Mouse (Mus musculus) cerebellum, adult 2 months (tissue): ENCODE measurements around the gene Atcay.

Experiments
- CTCF ChIP-seq: fragments of 200-500 bp; IDR thresholded peaks from 2 replicates; pipeline ENCODE4 v1.5.1; 2011; ENCODE audit warnings: low read depth, mild to moderate bottlenecking, control low read depth, low read length, moderate library complexity, borderline replicate concordance; ENCODE audit not compliant: insufficient read depth
- POLR2A ChIP-seq: fragments of 200-500 bp; IDR thresholded peaks from 2 replicates; pipeline ENCODE4 v1.6.1; 2011; ENCODE audit warnings: low read length, control low read depth, borderline replicate concordance; ENCODE audit not compliant: insufficient read depth

DNA sequence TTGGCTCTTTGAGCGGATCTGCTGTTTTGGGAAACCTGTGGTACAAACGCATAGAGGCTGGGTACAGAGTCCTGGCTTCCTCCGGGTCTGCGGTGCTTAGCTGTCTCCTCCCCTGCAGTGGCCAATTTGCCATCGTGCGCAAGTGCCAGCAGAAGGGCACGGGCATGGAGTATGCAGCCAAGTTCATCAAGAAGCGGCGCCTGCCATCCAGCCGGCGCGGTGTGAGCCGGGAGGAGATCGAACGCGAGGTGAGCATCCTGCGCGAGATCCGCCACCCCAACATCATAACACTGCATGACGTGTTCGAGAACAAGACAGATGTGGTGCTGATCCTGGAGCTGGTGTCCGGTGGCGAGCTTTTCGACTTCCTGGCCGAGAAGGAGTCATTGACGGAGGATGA is 40.8 kb downstream of the Atcay start:
- TF ChIP-seq CTCF (no peak), POLR2A (no peak)
